Mouse (Mus musculus) gonadal fat pad, adult 2 months (tissue): ENCODE data around the gene Apol7e. TPM values are rescaled to one million over a fixed set of nuclear protein-coding genes. Genes with fewer than 3 reads are reported as not detected.

Source experiments
- polyA plus RNA-seq: library from polyadenylated mRNA; depleted of rRNA; stranded (reverse); fragments of >200 nt; gene quantifications from 2 replicates; pipeline ENCODE4 v1.2.3, GENCODE M21; 2012; rRNA removed

Gene Apol7e
- polyA plus RNA-seq, 1 experiment, result 0.34 TPM

Other genes with a start within 250 kb of the Apol7e start
- not detected in 2 replicates for gene Apol10a, start 221.8 kb upstream of the Apol7e start, polyA plus RNA-seq
- not detected in 2 replicates for gene Apol11a, start 190.6 kb upstream of the Apol7e start, polyA plus RNA-seq
- 0.18 and 0.23 TPM in 2 replicates for gene Apol7c, start 165.5 kb upstream of the Apol7e start, polyA plus RNA-seq
- gene 1700025B11Rik, start 137.0 kb upstream of the Apol7e start, polyA plus RNA-seq, result 0.26 TPM in 1 of 2 replicates, not detected in the other
- 1.1 and 1.4 TPM in 2 replicates for gene Apol10b, start 102.7 kb upstream of the Apol7e start, polyA plus RNA-seq
- 0.32 TPM in 1 of 2 replicates, not detected in the other for gene Gm36245, start 99.6 kb upstream of the Apol7e start, polyA plus RNA-seq
- 0.37 TPM in 1 of 2 replicates, not detected in the other for gene Apol11b, start 55.6 kb upstream of the Apol7e start, polyA plus RNA-seq
- 3.7 and 4.1 TPM in 2 replicates for gene Apol9b, start 30.2 kb downstream of the Apol7e start, polyA plus RNA-seq
- gene Apol8, start 58.1 kb downstream of the Apol7e start, polyA plus RNA-seq, result 0.07 TPM in 1 of 2 replicates, not detected in the other
- gene Myh9, start 143.3 kb downstream of the Apol7e start, polyA plus RNA-seq, result 68.6 and 83.3 TPM in 2 replicates
- 184 and 208 TPM in 2 replicates for gene Txn2, start 230.1 kb downstream of the Apol7e start, polyA plus RNA-seq